Mouse (Mus musculus) spleen, adult 2 months (tissue): ENCODE measurements at regions not wholly inside any gene's neighbourhood (a gene's known extent, or its start where the extent isn't known, plus 50 kb on each side); places are given as distances from the start of the nearest gene placed in this dataset.
"Not testable (repeated sequence)": the region's sequence is repeated elsewhere in the genome, so short reads cannot be mapped to it uniquely, and the experiment has no call there.

ENCODE experiments used
- DNase-seq, 2 experiments: peaks; one replicate each; pipeline versions ENCODE4 v3.0.0 to v3.0.0-alpha.2; 2012 to 2021; ENCODE audit warnings: low spot score in 2 of 2, low read depth in 1 of 2
- H3K27ac ChIP-seq: fragments of 200-500 bp; 2 replicates; pipeline ENCODE4 v1.5.1; 2012; ENCODE audit warnings: low read length, inconsistent platforms; ENCODE audit not compliant: insufficient read depth
- H3K27me3 ChIP-seq: fragments of 200-500 bp; 2 replicates; pipeline ENCODE4 v1.6.1; 2012; ENCODE audit warnings: mild to moderate bottlenecking, moderate library complexity, low read length, inconsistent platforms; ENCODE audit not compliant: control insufficient read depth, insufficient read depth
- H3K36me3 ChIP-seq: fragments of 200-500 bp; 2 replicates; pipeline ENCODE4 v1.6.1; 2012; ENCODE audit warnings: mild to moderate bottlenecking, low read length, inconsistent platforms; ENCODE audit not compliant: control insufficient read depth, insufficient read depth
- H3K4me1 ChIP-seq: fragments of 200-500 bp; 2 replicates; pipeline ENCODE4 v1.6.1; 2011; ENCODE audit warnings: inconsistent platforms; ENCODE audit not compliant: control insufficient read depth, insufficient read depth, insufficient read length
- H3K4me3 ChIP-seq: fragments of 200-500 bp; 2 replicates; pipeline ENCODE4 v1.5.1; 2011; ENCODE audit warnings: mild to moderate bottlenecking, inconsistent platforms; ENCODE audit not compliant: insufficient read depth, insufficient read length; ENCODE audit errors: extremely low read depth
- CTCF ChIP-seq: fragments of 200-500 bp; IDR thresholded peaks from 2 replicates; pipeline ENCODE4 v1.5.1; 2011; ENCODE audit warnings: mild to moderate bottlenecking, inconsistent platforms; ENCODE audit not compliant: insufficient read depth, insufficient read length, insufficient replicate concordance; ENCODE audit errors: extremely low read depth
- POLR2A ChIP-seq: fragments of 200-500 bp; IDR thresholded peaks from 2 replicates; pipeline ENCODE4 v1.6.1; 2011; ENCODE audit warnings: low read depth, low read length, inconsistent platforms
- whole genome bisulfite sequencing: fragments of 180-500 bp; shearing (Covaris S2); methylation state at CpG from one replicate; pipeline ENCODE4 v1.1.7; 2018; 5-methylcytosine and 5-hydroxymethylcytosine counted together

DNA sequence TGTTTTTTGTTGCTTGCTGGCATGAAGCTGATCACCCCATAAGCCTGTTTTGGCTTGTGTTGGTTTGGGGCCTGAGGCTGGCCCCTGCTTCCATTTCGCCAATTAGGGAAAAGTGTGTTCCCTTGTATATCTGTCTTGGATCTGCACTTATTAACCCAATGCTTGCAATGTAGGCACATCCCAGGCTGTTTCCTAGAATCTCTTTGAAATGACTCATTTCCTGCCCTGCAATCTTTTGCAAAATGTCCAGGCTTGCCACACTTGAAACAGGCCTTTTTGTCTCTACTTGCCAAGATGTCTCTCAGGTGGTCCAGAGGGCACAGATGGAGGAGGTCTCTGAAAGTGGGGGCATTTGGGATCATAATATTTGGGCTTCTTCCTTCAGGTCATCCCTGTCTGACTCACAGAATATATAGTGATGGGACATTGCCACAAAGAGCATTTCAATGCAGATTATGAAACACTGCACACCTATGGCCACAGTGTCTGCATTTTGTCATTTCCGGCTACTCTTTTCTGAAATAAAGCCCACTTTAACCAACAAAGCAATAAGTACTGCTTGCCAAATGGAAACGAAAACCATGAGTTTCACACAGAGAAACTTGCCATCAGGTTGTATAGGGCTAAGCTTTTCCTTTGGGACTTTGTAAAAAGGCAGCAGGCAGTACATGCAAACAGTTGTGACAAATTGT lies 1012.9 kb upstream of the Zfp386 start:
- 87% methylated on average over 3 of the region's 3 CpGs for WGBS
- Histone ChIP-seq H3K27me3 (no peaks in the 10 kb centered on the region), H3K4me1 (no peaks in the 10 kb centered on the region), H3K27ac (no peak overlapping the region), H3K36me3 (no peaks in the 10 kb centered on the region), H3K4me3 (no peak overlapping the region)
- DNase-seq = no peak
- TF ChIP-seq POLR2A = no peak
- TF ChIP-seq CTCF = no peak

DNA sequence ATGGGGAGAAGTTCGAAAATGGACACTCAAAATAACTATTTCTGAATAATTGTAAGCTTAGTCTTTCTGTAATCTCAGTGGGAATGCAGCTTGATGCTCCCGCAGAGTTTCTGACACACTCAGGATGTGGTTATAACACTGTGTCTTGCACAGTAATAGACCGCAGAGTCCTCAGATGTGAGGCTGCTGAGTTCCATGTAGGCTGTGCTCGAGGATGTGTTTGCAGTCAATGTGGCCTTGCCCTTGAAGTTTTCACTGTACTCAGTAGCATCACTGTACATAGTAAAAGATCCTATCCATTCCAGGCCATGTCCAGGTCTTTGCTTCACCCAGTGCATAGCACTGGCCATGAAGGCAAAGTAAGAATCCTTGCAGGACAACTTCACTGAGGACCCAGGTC lies 992.4 kb upstream of the Zfp386 start:
- TF ChIP-seq CTCF (no peak), POLR2A (no peak)
- H3K4me3 ChIP-seq = no peak overlapping the region
- H3K27ac ChIP-seq = no peak overlapping the region
- WGBS = 14% methylated on average over 4 of the region's 4 CpGs
- no peak for DNase-seq
- H3K36me3 ChIP-seq = no peaks in the 10 kb centered on the region
- no peaks in the 10 kb centered on the region for H3K27me3 ChIP-seq
- no peaks in the 10 kb centered on the region for H3K4me1 ChIP-seq

DNA sequence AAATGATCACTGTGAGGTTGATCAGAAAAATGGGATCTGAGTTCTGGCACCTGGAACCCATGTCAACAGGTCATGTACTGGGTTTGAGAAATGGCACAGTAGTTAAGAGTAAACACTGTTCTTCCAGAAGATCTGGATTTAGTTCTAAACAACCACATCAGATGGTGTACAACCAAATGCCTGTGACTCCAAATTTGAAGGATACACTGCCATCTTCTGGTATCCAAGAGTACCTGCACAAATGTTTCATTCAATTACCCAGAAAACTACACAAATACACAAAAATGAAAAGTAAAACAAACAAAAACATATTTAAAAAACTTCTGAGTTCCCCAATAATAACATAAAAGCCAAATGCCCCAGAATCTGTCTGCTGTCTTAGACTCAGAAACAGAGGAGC lies 987.6 kb upstream of the Zfp386 start:
- not testable (repeated sequence) for H3K4me1 ChIP-seq, H3K27me3 ChIP-seq, H3K27ac ChIP-seq, H3K4me3 ChIP-seq, H3K36me3 ChIP-seq, DNase-seq

DNA sequence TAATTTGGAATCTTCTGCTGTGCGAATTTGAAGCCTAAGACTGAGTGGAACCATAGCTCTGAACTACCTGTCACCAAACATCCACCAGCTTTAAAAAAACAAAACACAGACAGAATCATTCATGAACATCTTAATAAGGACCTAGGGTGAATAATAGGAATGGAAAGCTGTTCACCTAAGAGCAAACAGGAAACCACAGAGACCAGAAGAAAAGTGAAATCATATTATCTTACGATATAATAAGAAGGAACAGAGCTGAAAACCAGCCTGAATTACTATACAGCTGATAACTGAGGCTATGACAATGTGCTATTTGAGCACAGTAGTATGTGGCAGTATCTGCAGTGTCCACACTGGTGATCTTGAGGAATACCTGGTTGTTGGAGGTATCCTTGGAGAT lies 980.3 kb upstream of the Zfp386 start:
- TF ChIP-seq CTCF (no peak), POLR2A (no peak)
- no peaks in the 10 kb centered on the region for H3K27me3 ChIP-seq
- H3K27ac ChIP-seq = no peak overlapping the region
- H3K4me1 ChIP-seq = no peaks in the 10 kb centered on the region
- WGBS = 50% methylated on average over 2 of the region's 2 CpGs
- no peak for DNase-seq
- H3K36me3 ChIP-seq = no peaks in the 10 kb centered on the region
- no peak overlapping the region for H3K4me3 ChIP-seq

DNA sequence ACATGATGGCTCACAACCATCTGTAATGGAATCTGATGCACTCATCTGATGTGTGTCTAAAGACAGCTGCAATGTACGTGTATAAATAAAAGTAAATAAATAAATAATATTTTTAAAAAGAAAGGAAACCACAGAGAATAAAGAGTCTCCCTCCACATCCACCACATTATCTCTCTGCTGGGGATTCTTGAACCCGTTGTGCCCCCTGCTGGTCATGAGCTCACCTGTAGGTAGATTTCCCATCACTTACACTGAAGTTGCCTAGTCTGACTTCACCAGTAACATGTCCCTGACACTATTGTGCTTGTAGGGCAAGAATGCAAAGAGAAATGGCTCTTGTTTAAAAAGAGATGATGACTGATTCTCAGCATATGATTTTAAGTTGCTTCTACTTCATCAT lies 956.1 kb upstream of the Zfp386 start:
- DNase-seq = peak in 1 of 2 experiments; percentile 4
- WGBS = 52% methylated on average over 2 of the region's 2 CpGs
- not testable (repeated sequence) for H3K4me3 ChIP-seq, H3K27me3 ChIP-seq, H3K27ac ChIP-seq, H3K36me3 ChIP-seq, H3K4me1 ChIP-seq

DNA sequence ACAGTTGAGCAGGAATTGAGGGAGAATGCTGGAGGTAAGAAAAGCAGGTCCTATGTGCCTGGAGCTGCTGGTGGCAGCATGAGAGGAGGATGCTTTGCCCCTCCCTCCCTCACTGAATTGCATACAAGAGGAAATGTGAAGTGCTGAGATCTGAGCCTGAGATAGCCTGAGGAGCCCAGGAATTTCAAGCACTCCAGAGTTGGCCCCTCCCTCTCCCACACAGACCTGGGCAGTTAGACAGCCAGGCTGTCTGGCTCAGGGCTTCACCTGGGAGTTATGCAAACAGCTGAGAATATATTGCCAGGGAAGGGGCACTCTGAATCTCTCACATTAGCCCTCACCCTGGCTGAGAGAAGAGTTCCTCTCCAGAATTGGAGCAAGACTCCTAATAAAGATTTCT lies 937.8 kb upstream of the Zfp386 start:
- H3K4me1 ChIP-seq = no peaks in the 10 kb centered on the region
- no peak for DNase-seq
- H3K27me3 ChIP-seq = no peaks in the 10 kb centered on the region
- TF ChIP-seq CTCF = no peak
- no peak for TF ChIP-seq POLR2A
- H3K4me3 ChIP-seq = no peak overlapping the region
- no peak overlapping the region for H3K27ac ChIP-seq
- H3K36me3 ChIP-seq = no peaks in the 10 kb centered on the region

DNA sequence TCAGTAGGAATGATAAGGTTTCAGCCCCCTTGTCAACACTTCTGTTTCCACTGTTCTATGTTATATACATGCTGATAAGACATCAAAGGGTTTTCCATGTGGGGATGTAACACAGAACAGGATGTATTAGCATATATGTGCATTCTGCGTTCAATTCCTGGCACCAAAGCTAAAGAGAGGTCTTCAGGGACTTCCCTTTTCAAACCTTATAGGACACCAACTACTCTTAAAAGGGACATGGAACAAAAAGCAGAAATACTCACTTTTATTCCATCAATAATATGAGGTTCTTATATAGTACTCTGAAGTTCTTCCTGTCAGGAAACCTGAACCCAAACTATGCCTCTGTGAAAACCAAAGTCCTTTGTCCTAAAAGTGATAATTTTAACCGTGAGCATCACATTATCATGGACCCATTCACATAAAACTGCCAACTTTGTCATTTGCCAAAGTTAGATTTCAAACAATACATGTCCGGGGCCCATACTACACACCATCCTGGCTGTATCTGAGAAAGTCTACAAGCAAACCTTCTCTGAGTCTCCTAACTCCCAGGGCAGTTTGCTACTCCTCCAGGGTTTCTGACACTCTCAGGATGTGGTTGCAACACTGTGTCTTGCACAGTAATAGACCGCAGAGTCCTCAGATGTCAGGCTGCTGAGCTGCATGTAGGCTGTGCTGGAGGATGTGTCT lies 928.2 kb upstream of the Zfp386 start:
- 25% methylated on average over 4 of the region's 4 CpGs for WGBS
- H3K4me1 ChIP-seq, H3K36me3 ChIP-seq, DNase-seq, H3K4me3 ChIP-seq, H3K27me3 ChIP-seq, H3K27ac ChIP-seq: not testable (repeated sequence)
